Mouse (Mus musculus): ENCODE measurements around the gene Oasl2. TPM values are rescaled to one million over a fixed set of nuclear protein-coding genes. Genes with fewer than 3 reads are reported as not detected.
"Not testable (repeated sequence)": the region's sequence is repeated elsewhere in the genome, so short reads cannot be mapped to it uniquely, and the experiment has no call there.

The Oasl2 gene
- polyA plus RNA-seq, 1 experiment from 2014 or later = 2.1 TPM

DNA sequence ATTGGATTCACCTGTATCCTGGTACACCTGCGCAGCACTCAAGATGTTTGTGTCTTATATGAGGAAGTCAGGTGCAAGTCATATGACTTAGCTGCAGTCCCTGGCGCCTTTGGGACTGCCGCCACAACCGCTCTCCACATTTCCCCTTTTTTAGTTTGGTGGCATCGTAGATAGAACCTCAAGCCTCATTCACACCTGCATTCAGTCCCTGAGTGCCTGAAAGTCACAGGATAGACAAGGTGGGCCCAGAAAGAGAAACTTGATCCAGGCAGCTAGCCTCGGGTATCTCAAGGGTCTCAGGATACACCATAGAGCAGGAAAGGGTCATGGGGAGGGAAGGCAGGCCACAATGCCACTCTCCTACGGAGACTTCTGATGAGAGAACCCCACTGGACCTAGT is 14.4 kb upstream of the Oasl2 start:
- ATAC-seq; H3K4me1 ChIP-seq (replicated peaks); H3K27ac ChIP-seq; H3K4me3 ChIP-seq (replicated peaks); H3K36me3 ChIP-seq; H3K9ac ChIP-seq (replicated peaks); H3K9me3 ChIP-seq; H3K27me3 ChIP-seq; H3K4me2 ChIP-seq (replicated peaks): not testable (repeated sequence)
- 93% methylated on average over 6 of the region's 7 CpGs for WGBS

- Histone ChIP-seq H3K4me3 (replicated peaks) (no peak overlapping the region), H3K36me3 (no peaks in the 10 kb centered on the region), H3K4me2 (replicated peaks) (no peak overlapping the region), H3K27me3 (no peaks in the 10 kb centered on the region), H3K9ac (replicated peaks) (no peak overlapping the region), H3K27ac (no peak overlapping the region), H3K9me3 (no peaks in the 10 kb centered on the region), H3K4me1 (replicated peaks) (no peaks in the 10 kb centered on the region)
- ATAC-seq = no peak
- WGBS = 93% methylated on average over 11 of the region's 11 CpGs
Measured at GRCm38 (mm10) chr5:114883022-114883421, 13.7 kb upstream of the Oasl2 start.

GRCm38 (mm10) chr5:114886801-114887200 is 9.9 kb upstream of the Oasl2 start:
- Histone ChIP-seq H3K9ac (replicated peaks) (no peak overlapping the region), H3K27me3 (no peaks in the 10 kb centered on the region), H3K27ac (no peak overlapping the region), H3K9me3 (no peaks in the 10 kb centered on the region), H3K36me3 (no peaks in the 10 kb centered on the region), H3K4me1 (replicated peaks) (no peaks in the 10 kb centered on the region), H3K4me3 (replicated peaks) (no peak overlapping the region), H3K4me2 (replicated peaks) (no peak overlapping the region)
- no peak for ATAC-seq
- 88% methylated on average over 6 of the region's 6 CpGs for WGBS

- no peaks in the 10 kb centered on the region for H3K4me1 ChIP-seq (replicated peaks)
- ATAC-seq = no peak
- no peaks in the 10 kb centered on the region for H3K9me3 ChIP-seq
- no peak overlapping the region for H3K27ac ChIP-seq
- H3K27me3 ChIP-seq = no peaks in the 10 kb centered on the region
- no peak overlapping the region for H3K4me2 ChIP-seq (replicated peaks)
- H3K4me3 ChIP-seq (replicated peaks) = no peak overlapping the region
- no peak overlapping the region for H3K9ac ChIP-seq (replicated peaks)
- 94% methylated on average over 2 of the region's 2 CpGs for WGBS
- no peaks in the 10 kb centered on the region for H3K36me3 ChIP-seq
Measured at GRCm38 (mm10) chr5:114888995-114889394, 7.7 kb upstream of the Oasl2 start.

DNA sequence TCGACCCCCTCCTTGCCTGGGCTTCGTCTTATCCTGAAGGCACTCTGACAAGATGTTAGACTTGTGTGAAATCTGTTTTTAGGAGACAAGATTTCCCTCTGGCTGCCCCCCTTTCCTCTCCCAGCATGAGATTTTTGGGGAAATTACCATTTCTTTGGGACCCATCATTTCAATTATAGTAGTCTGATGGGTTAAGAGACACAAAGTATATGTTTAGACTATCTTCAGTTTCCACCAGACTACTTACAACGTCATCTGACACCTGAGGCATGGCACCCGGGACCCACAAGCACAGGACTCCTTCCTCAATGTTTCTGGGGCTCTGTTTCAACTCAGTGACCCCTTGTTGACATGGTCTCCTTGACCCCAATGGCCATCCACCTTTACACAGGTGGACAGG is 1.2 kb upstream of the Oasl2 start:
- Histone ChIP-seq H3K4me2 (replicated peaks) (no peak overlapping the region), H3K9ac (replicated peaks) (no peak overlapping the region), H3K4me3 (replicated peaks) (no peak overlapping the region), H3K36me3 (no peaks in the 10 kb centered on the region), H3K9me3 (no peaks in the 10 kb centered on the region), H3K4me1 (replicated peaks) (0 out of 2 replicates have a peak, but pooled peaks cover 6% of the 10 kb centered on the region), H3K27me3 (no peaks in the 10 kb centered on the region), H3K27ac (no peak overlapping the region)
- 88% methylated on average over 4 of the region's 4 CpGs for WGBS
- no peak for ATAC-seq

DNA sequence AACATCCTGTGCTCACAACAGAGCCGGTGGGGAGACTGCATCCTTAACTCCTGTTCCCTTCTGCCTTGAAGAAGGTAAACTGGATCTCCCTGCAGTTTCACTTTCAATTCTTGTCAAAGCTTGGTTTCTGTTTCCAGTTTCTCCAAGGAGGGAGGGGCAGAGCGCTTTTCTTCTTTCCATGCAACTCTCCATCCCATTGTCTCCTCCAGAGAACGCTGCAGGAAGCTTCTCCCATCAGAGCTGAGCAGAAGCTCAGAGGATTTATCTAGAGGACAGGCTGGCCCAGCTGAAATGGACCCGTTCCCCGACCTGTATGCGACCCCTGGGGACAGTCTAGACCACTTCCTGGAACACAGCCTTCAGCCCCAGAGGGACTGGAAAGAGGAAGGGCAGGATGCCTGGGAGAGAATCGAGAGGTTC is 648 bp downstream of the Oasl2 start:
- H3K36me3 ChIP-seq = no peaks in the 10 kb centered on the region
- no peak for ATAC-seq
- H3K9ac ChIP-seq (replicated peaks) = no peak overlapping the region
- H3K4me1 ChIP-seq (replicated peaks) = 0 out of 2 replicates have a peak, but pooled peaks cover 6% of the 10 kb centered on the region
- no peak overlapping the region for H3K27ac ChIP-seq
- H3K9me3 ChIP-seq = no peaks in the 10 kb centered on the region
- 12% methylated on average over 7 of the region's 7 CpGs for WGBS
- no peaks in the 10 kb centered on the region for H3K27me3 ChIP-seq
- H3K4me3 ChIP-seq (replicated peaks) = no peak overlapping the region
- no peak overlapping the region for H3K4me2 ChIP-seq (replicated peaks)

DNA sequence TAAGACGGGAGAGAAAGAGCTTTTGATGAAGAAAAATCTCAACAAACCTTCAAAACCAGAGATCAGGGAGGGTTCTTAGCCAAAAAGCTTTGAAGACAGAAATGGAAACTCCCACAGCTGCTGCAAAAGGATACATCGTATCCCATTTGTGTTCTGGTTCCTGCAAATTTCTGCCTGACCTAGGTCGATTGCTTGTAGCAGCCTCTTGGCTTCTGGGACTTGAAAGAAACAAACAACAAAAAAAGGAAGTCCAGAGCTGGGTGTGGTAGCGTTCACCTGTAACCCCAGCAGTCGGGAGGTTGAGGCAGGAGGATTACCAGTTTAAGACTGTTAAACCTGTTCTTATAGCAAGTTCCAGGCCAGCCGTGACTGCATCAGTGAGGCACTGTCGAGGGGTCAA is 2.1 kb downstream of the Oasl2 start:
- H3K36me3 ChIP-seq = no peaks in the 10 kb centered on the region
- H3K27ac ChIP-seq = no peak overlapping the region
- 0 out of 2 replicates have a peak, but pooled peaks cover 6% of the 10 kb centered on the region for H3K4me1 ChIP-seq (replicated peaks)
- H3K9ac ChIP-seq (replicated peaks) = no peak overlapping the region
- WGBS = 78% methylated on average over 7 of the region's 7 CpGs
- H3K4me2 ChIP-seq (replicated peaks) = no peak overlapping the region
- H3K27me3 ChIP-seq = no peaks in the 10 kb centered on the region
- H3K9me3 ChIP-seq = no peaks in the 10 kb centered on the region
- ATAC-seq = no peak
- no peak overlapping the region for H3K4me3 ChIP-seq (replicated peaks)

- 22% methylated on average over 1 of the region's 1 CpGs for WGBS
- no peak for ATAC-seq
Measured at GRCm38 (mm10) chr5:114902413-114902812, 5.7 kb downstream of the Oasl2 start.

GRCm38 (mm10) chr5:114908598-114909305 is 12.0 kb downstream of the Oasl2 start:
- Histone ChIP-seq H3K4me1 (replicated peaks) (no peaks in the 10 kb centered on the region), H3K27me3 (no peaks in the 10 kb centered on the region), H3K4me2 (replicated peaks) (no peak overlapping the region), H3K36me3 (no peaks in the 10 kb centered on the region), H3K9ac (replicated peaks) (no peak overlapping the region), H3K9me3 (no peaks in the 10 kb centered on the region), H3K27ac (no peak overlapping the region), H3K4me3 (replicated peaks) (no peak overlapping the region)
- no peak for ATAC-seq
- 53% methylated on average over 13 of the region's 13 CpGs for WGBS

More at GRCm38 (mm10) chr5:114902413-114902812, 5.7 kb downstream of the Oasl2 start:
- H3K27me3 ChIP-seq = no peaks in the 10 kb centered on the region
- no peak overlapping the region for H3K27ac ChIP-seq
- no peaks in the 10 kb centered on the region for H3K9me3 ChIP-seq
- H3K36me3 ChIP-seq = no peaks in the 10 kb centered on the region
- H3K4me3 ChIP-seq (replicated peaks) = no peak overlapping the region
- H3K9ac ChIP-seq (replicated peaks) = no peak overlapping the region
- 0 out of 2 replicates have a peak, but pooled peaks cover 2% of the 10 kb centered on the region for H3K4me1 ChIP-seq (replicated peaks)
- H3K4me2 ChIP-seq (replicated peaks) = no peak overlapping the region

- H3K27me3 ChIP-seq = no peaks in the 10 kb centered on the region
- H3K4me2 ChIP-seq (replicated peaks) = no peak overlapping the region
- 83% methylated on average over 4 of the region's 4 CpGs for WGBS
- no peaks in the 10 kb centered on the region for H3K4me1 ChIP-seq (replicated peaks)
- no peaks in the 10 kb centered on the region for H3K9me3 ChIP-seq
- no peak overlapping the region for H3K4me3 ChIP-seq (replicated peaks)
- ATAC-seq = no peak
- no peak overlapping the region for H3K27ac ChIP-seq
- H3K9ac ChIP-seq (replicated peaks) = no peak overlapping the region
- H3K36me3 ChIP-seq = no peaks in the 10 kb centered on the region
Measured at GRCm38 (mm10) chr5:114913686-114914085, 16.9 kb downstream of the Oasl2 start.

DNA sequence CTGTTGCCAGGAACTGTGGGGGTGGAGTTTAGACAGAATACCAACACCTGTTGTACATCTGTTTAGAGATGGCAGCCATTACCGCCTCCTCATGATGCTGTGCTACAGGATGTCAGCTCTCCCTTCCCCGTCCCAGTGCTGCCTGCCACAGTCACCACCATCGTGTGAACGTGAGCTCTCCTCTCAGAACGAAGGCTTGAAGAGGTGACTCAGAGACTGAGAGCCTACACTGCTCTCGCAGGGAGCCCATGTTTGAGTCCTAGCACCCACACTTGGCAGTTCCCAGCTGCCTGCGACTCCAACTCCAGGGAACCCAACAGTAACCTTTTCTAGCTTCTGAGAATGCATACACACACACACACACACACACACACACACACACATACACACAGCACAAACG is 18.1 kb downstream of the Oasl2 start:
- Histone ChIP-seq H3K36me3 (no peaks in the 10 kb centered on the region), H3K9me3 (no peaks in the 10 kb centered on the region), H3K9ac (replicated peaks) (no peak overlapping the region), H3K27ac (no peak overlapping the region), H3K4me3 (replicated peaks) (no peak overlapping the region), H3K4me1 (replicated peaks) (no peaks in the 10 kb centered on the region), H3K4me2 (replicated peaks) (no peak overlapping the region), H3K27me3 (no peaks in the 10 kb centered on the region)
- ATAC-seq = no peak
- WGBS = 73% methylated on average over 8 of the region's 8 CpGs

GRCm38 (mm10) chr5:114915854-114916253 is 19.1 kb downstream of the Oasl2 start:
- H3K4me1 ChIP-seq (replicated peaks) = no peaks in the 10 kb centered on the region
- no peak for ATAC-seq

DNA sequence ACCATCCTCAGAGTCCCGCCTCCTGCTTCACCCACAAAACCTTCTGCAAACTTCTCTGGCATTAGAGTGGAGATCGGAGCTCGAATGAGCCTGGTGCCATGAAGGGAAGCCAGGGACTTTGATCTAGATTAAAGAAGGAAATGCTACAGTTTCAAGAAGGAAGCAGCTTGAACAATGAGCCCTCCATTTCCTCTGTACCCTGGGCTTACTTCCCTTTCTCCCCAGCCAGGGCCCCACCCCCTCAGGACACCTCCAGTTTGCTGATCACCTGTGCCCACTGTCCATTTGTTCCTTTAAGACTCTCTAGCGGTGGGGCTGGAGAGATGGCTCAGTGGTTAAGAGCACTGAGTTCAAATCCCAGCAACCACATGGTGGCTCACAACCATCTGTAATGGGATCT is 20.0 kb downstream of the Oasl2 start:
- Histone ChIP-seq H3K4me1 (replicated peaks) (no peaks in the 10 kb centered on the region), H3K27me3 (no peaks in the 10 kb centered on the region), H3K4me3 (replicated peaks) (no peak overlapping the region), H3K27ac (no peak overlapping the region), H3K9ac (replicated peaks) (no peak overlapping the region), H3K9me3 (no peaks in the 10 kb centered on the region), H3K36me3 (no peaks in the 10 kb centered on the region), H3K4me2 (replicated peaks) (no peak overlapping the region)
- 91% methylated on average over 4 of the region's 4 CpGs for WGBS
- no peak for ATAC-seq

More at GRCm38 (mm10) chr5:114915854-114916253, 19.1 kb downstream of the Oasl2 start:
- H3K9ac ChIP-seq (replicated peaks) = no peak overlapping the region
- no peak overlapping the region for H3K4me2 ChIP-seq (replicated peaks)
- no peak overlapping the region for H3K4me3 ChIP-seq (replicated peaks)
- no peaks in the 10 kb centered on the region for H3K27me3 ChIP-seq
- no peak overlapping the region for H3K27ac ChIP-seq
- H3K9me3 ChIP-seq = no peaks in the 10 kb centered on the region
- H3K36me3 ChIP-seq = no peaks in the 10 kb centered on the region
- WGBS = 75% methylated on average over 5 of the region's 5 CpGs
